28 mouse cellular contexts compared by ENCODE assay signal in the genomic region with DNA sequence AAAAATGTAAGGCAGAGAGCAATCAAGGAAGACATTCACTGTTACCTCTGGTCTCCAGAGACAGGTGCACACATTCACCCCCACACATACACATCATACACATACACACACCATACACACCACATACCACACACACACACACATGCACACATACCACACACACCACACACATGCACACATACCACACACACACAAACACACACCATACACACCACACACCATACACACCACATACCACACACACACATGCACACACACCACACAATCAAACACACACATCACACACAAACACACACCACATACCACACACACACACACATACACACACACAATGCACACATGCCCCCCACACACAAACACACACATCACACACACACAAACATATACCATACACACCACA. TPM values are rescaled to one million over a fixed set of nuclear protein-coding genes. Genes with fewer than 3 reads are reported as not detected.
DNase-seq lines count a peak whose midpoint lies in the region; ATAC-seq and TF ChIP-seq lines count a peak whose summit lies in the region.
"Had no signal": no experiment of that assay in that cellular context is flagged by ENCODE, and none has a peak within 500 bp of the region (broad histone marks: within the 10 kb centered on the region; RNA-seq: fewer than 3 reads in every experiment).

No protein-coding gene starts in this region.

- peaks cover 7% of the 10 kb centered on the region for H3K4me1 ChIP-seq in hindbrain, embryonic 11.5 days (replicated peaks; ENCODE audit: control insufficient read depth, insufficient read depth, low read length)
- peaks cover 18% of the 10 kb centered on the region for H3K4me1 ChIP-seq in hindbrain, embryonic 16.5 days (ENCODE audit: control insufficient read depth, insufficient read depth, low read depth, low read length)
- H3K4me1 ChIP-seq in neural tube, embryonic 11.5 days (ENCODE audit: control insufficient read depth, insufficient read depth, low read length) = peaks cover 39% of the 10 kb centered on the region
- H3K4me1 ChIP-seq in embryonic fibroblast, embryonic 13.5 days (ENCODE audit: control insufficient read depth, insufficient read depth, low read length) = no peaks in the 10 kb centered on the region

- H3K9me3 ChIP-seq in hindbrain, embryonic 11.5 days (ENCODE audit: control insufficient read depth, low read length) = no peaks in the 10 kb centered on the region
- no peaks in the 10 kb centered on the region for H3K9me3 ChIP-seq in hindbrain, embryonic 16.5 days (ENCODE audit: control insufficient read depth, low read length)
- H3K9me3 ChIP-seq in neural tube, embryonic 11.5 days (ENCODE audit: control insufficient read depth, low read length) = no peaks in the 10 kb centered on the region
- H3K9me3 ChIP-seq: embryonic facial prominence, embryonic 10.5 days; embryonic facial prominence, embryonic 13.5 days; forebrain, embryonic 10.5 days; forebrain, embryonic 13.5 days; intestine, embryonic 15.5 days had no signal

- H3K27ac ChIP-seq in hindbrain, embryonic 11.5 days (ENCODE audit: low read depth, low read length) = peak overlapping the region; percentile 38; the same call in 1 of the 2 replicates
- H3K27ac ChIP-seq in hindbrain, embryonic 16.5 days (ENCODE audit: low read depth, low read length) = no peak overlapping the region
- H3K27ac ChIP-seq in neural tube, embryonic 11.5 days (ENCODE audit: low read depth, low read length) = peak overlapping the region; percentile 11; the same call in 1 of the 2 replicates
- no peak overlapping the region for H3K27ac ChIP-seq in embryonic fibroblast, embryonic 13.5 days (ENCODE audit: insufficient read depth, low read length)
- H3K27ac ChIP-seq: embryonic facial prominence, embryonic 10.5 days; embryonic facial prominence, embryonic 13.5 days; forebrain, embryonic 13.5 days; intestine, embryonic 15.5 days had no signal

- TF ChIP-seq CTCF in embryonic fibroblast, embryonic 13.5 days (IDR thresholded peaks at IDR 0.05; ENCODE audit: borderline replicate concordance, insufficient read depth, low read length) = no peak

- H3K27me3 ChIP-seq in hindbrain, embryonic 11.5 days (ENCODE audit: control insufficient read depth, insufficient read depth, low read length) = no peaks in the 10 kb centered on the region
- H3K27me3 ChIP-seq in hindbrain, embryonic 16.5 days (replicated peaks; ENCODE audit: control insufficient read depth, insufficient read depth, low read length) = no peaks in the 10 kb centered on the region
- H3K27me3 ChIP-seq in neural tube, embryonic 11.5 days (ENCODE audit: control insufficient read depth, insufficient read depth, low read length) = no peaks in the 10 kb centered on the region
- H3K27me3 ChIP-seq: embryonic facial prominence, embryonic 13.5 days; forebrain, embryonic 13.5 days; intestine, embryonic 15.5 days had no signal

- no peak overlapping the region for H3K4me2 ChIP-seq in hindbrain, embryonic 11.5 days (replicated peaks; ENCODE audit: low read depth, low read length)
- no peak overlapping the region for H3K4me2 ChIP-seq in hindbrain, embryonic 16.5 days (ENCODE audit: low read length)
- no peak overlapping the region for H3K4me2 ChIP-seq in neural tube, embryonic 11.5 days (ENCODE audit: low read depth)
- H3K4me2 ChIP-seq: embryonic facial prominence, embryonic 13.5 days; forebrain, embryonic 13.5 days; heart, embryonic 11.5 days; intestine, embryonic 15.5 days had no signal

- H3K4me3 ChIP-seq in hindbrain, embryonic 11.5 days (ENCODE audit: low read depth, low read length) = no peak overlapping the region
- H3K4me3 ChIP-seq in hindbrain, embryonic 16.5 days (ENCODE audit: low read length) = no peak overlapping the region
- no peak overlapping the region for H3K4me3 ChIP-seq in neural tube, embryonic 11.5 days (ENCODE audit: low read depth, low read length)
- H3K4me3 ChIP-seq in embryonic fibroblast, embryonic 13.5 days (ENCODE audit: insufficient read depth, low read length) = no peak overlapping the region
- H3K4me3 ChIP-seq: embryonic facial prominence, embryonic 10.5 days; embryonic facial prominence, embryonic 13.5 days; forebrain, embryonic 10.5 days; forebrain, embryonic 13.5 days; intestine, embryonic 15.5 days had no signal

- no peaks in the 10 kb centered on the region for H3K36me3 ChIP-seq in hindbrain, embryonic 11.5 days (ENCODE audit: control insufficient read depth, insufficient read depth, low read length)
- no peaks in the 10 kb centered on the region for H3K36me3 ChIP-seq in hindbrain, embryonic 16.5 days (ENCODE audit: control insufficient read depth, insufficient read depth, low read length)
- H3K36me3 ChIP-seq in neural tube, embryonic 11.5 days (ENCODE audit: control insufficient read depth, insufficient read depth, low read length) = no peaks in the 10 kb centered on the region
- H3K36me3 ChIP-seq: embryonic facial prominence, embryonic 10.5 days; embryonic facial prominence, embryonic 13.5 days; forebrain, embryonic 10.5 days; G1E; intestine, embryonic 15.5 days had no signal

- TF ChIP-seq POLR2A in embryonic fibroblast, embryonic 13.5 days (IDR thresholded peaks at IDR 0.05; ENCODE audit: low read depth, low read length) = 0 out of 2 replicates have a peak, but pooled peaks have one; percentile 19

- no peak overlapping the region for H3K9ac ChIP-seq in hindbrain, embryonic 11.5 days (ENCODE audit: low read depth, low read length)
- no peak overlapping the region for H3K9ac ChIP-seq in hindbrain, embryonic 16.5 days (ENCODE audit: low read depth, low read length)
- no peak overlapping the region for H3K9ac ChIP-seq in neural tube, embryonic 11.5 days (ENCODE audit: low read length)
- H3K9ac ChIP-seq: embryonic facial prominence, embryonic 13.5 days; forebrain, embryonic 13.5 days; intestine, embryonic 15.5 days had no signal

- DNase-seq in hindbrain, embryonic 11.5 days (ENCODE audit: low spot score) = no peak
- no peak for DNase-seq in neural tube, embryonic 11.5 days (ENCODE audit: low spot score)
- no peak for DNase-seq in neural tube, embryonic 10.5 days (ENCODE audit: extremely low spot score, low spot score)
- no peak for DNase-seq in thymus, postnatal 4 days
- DNase-seq: adrenal gland, adult 8-10 months; adrenal gland, postnatal 25 days; B cell, adult 2 months; cerebellum, adult 11-12 months; cerebellum, adult 8-10 months; cerebellum, postnatal 10 days; cerebellum, postnatal 36 days; embryo, embryonic 11 days; gastrocnemius, postnatal 14 days; kidney, adult 11 months had no signal

- no peak for ATAC-seq in hindbrain, embryonic 11.5 days (ENCODE audit: low FRiP score)
- ATAC-seq in hindbrain, embryonic 16.5 days = no peak
- no peak for ATAC-seq in neural tube, embryonic 11.5 days (ENCODE audit: insufficient read depth, low FRiP score, low TSS enrichment)
- ATAC-seq: forebrain, embryonic 13.5 days; forebrain, embryonic 16.5 days; intestine, embryonic 15.5 days had no signal

RNA-seq across cellular contexts. Expression of a gene that starts 35.1 kb away (rescaled TPM):
- 0.15 TPM in 1 of 2 replicates, not detected in the other for polyA plus RNA-seq in hindbrain, embryonic 11.5 days (2014; fragmentation: Nextera tagmentation; extraction: Ambion mirVana)
- polyA plus RNA-seq in hindbrain, embryonic 16.5 days (2015; fragmentation: Nextera tagmentation; extraction: Ambion mirVana) = not detected in 2 replicates
- not detected in 2 replicates for polyA plus RNA-seq in neural tube, embryonic 11.5 days (2014; fragmentation: Nextera tagmentation; extraction: Ambion mirVana)
- polyA plus RNA-seq in embryonic fibroblast, embryonic 13.5 days (2011; ENCODE audit: insufficient read length, low read depth, missing spikeins) = not detected in 2 replicates
- polyA plus RNA-seq: brain, embryonic 14.5 days; cortical plate, adult 2 months; embryonic facial prominence, embryonic 10.5 days; embryonic facial prominence, embryonic 13.5 days; forebrain, embryonic 10.5 days; forebrain, embryonic 13.5 days; forebrain, embryonic 16.5 days; G1E; heart, embryonic 11.5 days; heart, embryonic 14.5 days; heart, postnatal 0 days; intestine, embryonic 15.5 days had no signal

Comparison
In these comparisons a context has a peak if more than half of its experiments do, and no peak if none do; other contexts are left out.
1. H3K27ac ChIP-seq: peak in hindbrain, embryonic 11.5 days (single experiment) and neural tube, embryonic 11.5 days (single experiment); none in hindbrain, embryonic 16.5 days (single experiment) and embryonic fibroblast, embryonic 13.5 days (single experiment).